Mouse (Mus musculus): ENCODE results near the gene Necab2. TPM values are rescaled to one million over a fixed set of nuclear protein-coding genes. Genes with fewer than 3 reads are reported as not detected.

The Necab2 gene
- polyA plus RNA-seq, 1 experiment: 0.72 TPM

GRCm38 (mm10) chr8:119510471-119510870 lies 64.0 kb downstream of the Necab2 start:
- no peaks in the 10 kb centered on the region for H3K4me1 ChIP-seq (ENCODE audit: control insufficient read depth, insufficient read depth, insufficient read length, low read length)
- no peak overlapping the region for H3K27ac ChIP-seq (ENCODE audit: insufficient read depth, low read depth, low read length)
- no peak for TF ChIP-seq CTCF (IDR thresholded peaks at IDR 0.05; ENCODE audit: extremely low read depth, insufficient read length, insufficient replicate concordance, low read depth, low read length)
- no peak for TF ChIP-seq POLR2A (IDR thresholded peaks at IDR 0.05; ENCODE audit: low read depth, low read length)
- H3K4me3 ChIP-seq (ENCODE audit: low read depth, low read length): no peak overlapping the region
- 84% methylated on average over 9 of the region's 9 CpGs for WGBS
- H3K27me3 ChIP-seq (ENCODE audit: control insufficient read depth, insufficient read depth, low read length): no peaks in the 10 kb centered on the region
- H3K36me3 ChIP-seq (ENCODE audit: control insufficient read depth, insufficient read depth, low read length): peaks cover 73% of the 10 kb centered on the region

GRCm38 (mm10) chr8:119511722-119512121 lies 65.2 kb downstream of the Necab2 start:
- WGBS: 91% methylated on average over 7 of the region's 7 CpGs
- H3K27ac ChIP-seq (ENCODE audit: insufficient read depth, low read depth, low read length): no peak overlapping the region
- H3K4me1 ChIP-seq (ENCODE audit: control insufficient read depth, insufficient read depth, insufficient read length, low read length): no peaks in the 10 kb centered on the region
- peaks cover 85% of the 10 kb centered on the region for H3K36me3 ChIP-seq (ENCODE audit: control insufficient read depth, insufficient read depth, low read length)
- H3K4me3 ChIP-seq (ENCODE audit: low read depth, low read length): no peak overlapping the region
- TF ChIP-seq CTCF (IDR thresholded peaks at IDR 0.05; ENCODE audit: extremely low read depth, insufficient read length, insufficient replicate concordance, low read depth, low read length) (no peak), POLR2A (IDR thresholded peaks at IDR 0.05; ENCODE audit: low read depth, low read length) (no peak)
- no peaks in the 10 kb centered on the region for H3K27me3 ChIP-seq (ENCODE audit: control insufficient read depth, insufficient read depth, low read length)

GRCm38 (mm10) chr8:119513405-119513804 lies 66.9 kb downstream of the Necab2 start:
- Histone ChIP-seq H3K4me1 (ENCODE audit: control insufficient read depth, insufficient read depth, insufficient read length, low read length) (no peaks in the 10 kb centered on the region), H3K36me3 (ENCODE audit: control insufficient read depth, insufficient read depth, low read length) (peaks cover 89% of the 10 kb centered on the region), H3K4me3 (ENCODE audit: low read depth, low read length) (no peak overlapping the region), H3K27me3 (ENCODE audit: control insufficient read depth, insufficient read depth, low read length) (no peaks in the 10 kb centered on the region), H3K27ac (ENCODE audit: insufficient read depth, low read depth, low read length) (no peak overlapping the region)
- WGBS: 61% methylated on average over 4 of the region's 4 CpGs
- no peak for TF ChIP-seq CTCF (IDR thresholded peaks at IDR 0.05; ENCODE audit: extremely low read depth, insufficient read length, insufficient replicate concordance, low read depth, low read length)
- no peak for TF ChIP-seq POLR2A (IDR thresholded peaks at IDR 0.05; ENCODE audit: low read depth, low read length)

- no peaks in the 10 kb centered on the region for H3K27me3 ChIP-seq (ENCODE audit: control insufficient read depth, insufficient read depth, low read length)
- H3K27ac ChIP-seq (ENCODE audit: insufficient read depth, low read depth, low read length): no peak overlapping the region
- no peaks in the 10 kb centered on the region for H3K4me1 ChIP-seq (ENCODE audit: control insufficient read depth, insufficient read depth, insufficient read length, low read length)
- H3K4me3 ChIP-seq (ENCODE audit: low read depth, low read length): no peak overlapping the region
- 90% methylated on average over 3 of the region's 3 CpGs for WGBS
- no peak for TF ChIP-seq POLR2A (IDR thresholded peaks at IDR 0.05; ENCODE audit: low read depth, low read length)
- no peak for TF ChIP-seq CTCF (IDR thresholded peaks at IDR 0.05; ENCODE audit: extremely low read depth, insufficient read length, insufficient replicate concordance, low read depth, low read length)
- H3K36me3 ChIP-seq (ENCODE audit: control insufficient read depth, insufficient read depth, low read length): peaks cover 88% of the 10 kb centered on the region
Measured at GRCm38 (mm10) chr8:119514940-119515339, 68.4 kb downstream of the Necab2 start.

DNA sequence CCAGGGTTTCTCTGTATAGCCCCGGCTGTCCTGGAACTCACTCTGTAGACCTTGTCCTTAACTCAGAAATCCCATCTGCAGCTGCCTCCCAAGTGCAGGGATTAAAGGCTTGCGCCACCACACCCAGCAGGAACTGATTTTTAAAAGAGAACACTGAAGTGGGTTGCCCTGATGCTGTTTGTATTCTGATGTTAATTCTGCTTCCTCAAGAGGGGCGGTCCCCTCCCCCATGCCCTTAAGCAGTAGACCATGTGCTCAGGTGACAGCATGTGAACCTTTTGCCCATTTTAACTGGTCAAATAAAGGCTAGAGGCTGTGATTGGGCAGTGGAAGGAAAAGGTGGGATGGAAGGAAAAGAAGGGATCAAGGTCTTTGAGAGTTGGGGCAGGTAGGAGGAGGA lies 69.2 kb downstream of the Necab2 start:
- Histone ChIP-seq H3K27ac (ENCODE audit: insufficient read depth, low read depth, low read length) (no peak overlapping the region), H3K36me3 (ENCODE audit: control insufficient read depth, insufficient read depth, low read length) (peaks cover 87% of the 10 kb centered on the region), H3K27me3 (ENCODE audit: control insufficient read depth, insufficient read depth, low read length) (no peaks in the 10 kb centered on the region), H3K4me1 (ENCODE audit: control insufficient read depth, insufficient read depth, insufficient read length, low read length) (no peaks in the 10 kb centered on the region), H3K4me3 (ENCODE audit: low read depth, low read length) (no peak overlapping the region)
- TF ChIP-seq POLR2A (IDR thresholded peaks at IDR 0.05; ENCODE audit: low read depth, low read length) (no peak), CTCF (IDR thresholded peaks at IDR 0.05; ENCODE audit: extremely low read depth, insufficient read length, insufficient replicate concordance, low read depth, low read length) (no peak)
- 85% methylated on average over 3 of the region's 3 CpGs for WGBS

GRCm38 (mm10) chr8:119516674-119517073 lies 70.2 kb downstream of the Necab2 start:
- TF ChIP-seq POLR2A (IDR thresholded peaks at IDR 0.05; ENCODE audit: low read depth, low read length) (no peak), CTCF (IDR thresholded peaks at IDR 0.05; ENCODE audit: extremely low read depth, insufficient read length, insufficient replicate concordance, low read depth, low read length) (no peak)
- Histone ChIP-seq H3K4me1 (ENCODE audit: control insufficient read depth, insufficient read depth, insufficient read length, low read length) (no peaks in the 10 kb centered on the region), H3K36me3 (ENCODE audit: control insufficient read depth, insufficient read depth, low read length) (peaks cover 90% of the 10 kb centered on the region), H3K4me3 (ENCODE audit: low read depth, low read length) (no peak overlapping the region), H3K27me3 (ENCODE audit: control insufficient read depth, insufficient read depth, low read length) (no peaks in the 10 kb centered on the region), H3K27ac (ENCODE audit: insufficient read depth, low read depth, low read length) (no peak overlapping the region)
- WGBS: 70% methylated on average over 5 of the region's 5 CpGs

DNA sequence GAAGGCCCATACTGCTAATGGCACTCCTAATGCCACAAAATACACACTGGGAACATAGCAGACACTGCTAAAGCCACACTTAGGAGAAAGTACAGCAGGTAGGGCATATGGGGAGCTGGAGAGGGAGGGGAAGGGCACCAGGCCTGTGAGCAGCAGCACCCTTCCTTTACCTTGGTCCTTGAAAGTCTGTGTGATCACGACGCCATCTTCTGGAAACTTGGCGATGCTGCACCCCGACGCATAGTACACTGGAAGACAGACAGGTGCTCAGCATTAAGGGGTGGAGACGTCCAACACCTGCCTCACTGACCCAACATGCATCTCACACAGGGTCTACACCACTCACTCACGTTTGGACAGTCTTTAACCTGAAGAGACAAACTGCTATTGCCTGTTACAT lies 73.6 kb downstream of the Necab2 start:
- 72% methylated on average over 7 of the region's 7 CpGs for WGBS
- TF ChIP-seq CTCF (IDR thresholded peaks at IDR 0.05; ENCODE audit: extremely low read depth, insufficient read length, insufficient replicate concordance, low read depth, low read length): peak; percentile 25; the same call in 1 of the 2 replicates
- TF ChIP-seq POLR2A (IDR thresholded peaks at IDR 0.05; ENCODE audit: low read depth, low read length): no peak
- H3K27me3 ChIP-seq (ENCODE audit: control insufficient read depth, insufficient read depth, low read length): no peaks in the 10 kb centered on the region
- H3K4me1 ChIP-seq (ENCODE audit: control insufficient read depth, insufficient read depth, insufficient read length, low read length): no peaks in the 10 kb centered on the region
- peaks cover 85% of the 10 kb centered on the region for H3K36me3 ChIP-seq (ENCODE audit: control insufficient read depth, insufficient read depth, low read length)
- H3K4me3 ChIP-seq (ENCODE audit: low read depth, low read length): no peak overlapping the region
- no peak overlapping the region for H3K27ac ChIP-seq (ENCODE audit: insufficient read depth, low read depth, low read length)

Other genes starting within 250 kb of the Necab2 start
- 53.4 and 94.0 TPM in 2 replicates for gene Hsbp1, start 102.2 kb upstream of the Necab2 start, polyA plus RNA-seq (2012; rRNA removed)
- 29.0 and 49.6 TPM in 2 replicates for gene Mlycd, start 51.8 kb upstream of the Necab2 start, polyA plus RNA-seq (2012; rRNA removed)
- gene Osgin1, start 12.6 kb upstream of the Necab2 start, polyA plus RNA-seq (2012; rRNA removed): 78.7 and 306 TPM in 2 replicates
- 0.36 and 0.68 TPM in 2 replicates for gene Slc38a8, start 55.0 kb downstream of the Necab2 start, polyA plus RNA-seq (2012; rRNA removed)
- gene Mbtps1, start 112.0 kb downstream of the Necab2 start, polyA plus RNA-seq (2012; rRNA removed): 24.4 and 43.1 TPM in 2 replicates
- gene Hsdl1, start 128.5 kb downstream of the Necab2 start, polyA plus RNA-seq (2012; rRNA removed): 13.4 and 20.9 TPM in 2 replicates
- 3.7 and 9.4 TPM in 2 replicates for gene Dnaaf1, start 128.5 kb downstream of the Necab2 start, polyA plus RNA-seq (2012; rRNA removed)
- gene Taf1c, start 158.5 kb downstream of the Necab2 start, polyA plus RNA-seq (2012; rRNA removed): 15.9 and 23.6 TPM in 2 replicates
- gene Adad2, start 166.0 kb downstream of the Necab2 start, polyA plus RNA-seq (2012; rRNA removed): 0.27 and 0.96 TPM in 2 replicates
- 0.38 and 0.82 TPM in 2 replicates for gene Kcng4, start 189.0 kb downstream of the Necab2 start, polyA plus RNA-seq (2012; rRNA removed)
- gene Wfdc1, start 219.6 kb downstream of the Necab2 start, polyA plus RNA-seq (2012; rRNA removed): 33.8 and 34.5 TPM in 2 replicates

Data from small intestine, adult 2 months (tissue).